Mouse (Mus musculus): ENCODE results near the gene D2hgdh. TPM values are rescaled to one million over a fixed set of nuclear protein-coding genes. Genes with fewer than 3 reads are reported as not detected.

Gene D2hgdh
- polyA plus RNA-seq, 1 experiment from 2014 or later = 10.2 TPM

GRCm38 (mm10) chr1:93803556-93804507 is 20.9 kb upstream of the D2hgdh start, which contains the start of gene Ing5:
Gene Ing5, plus strand, starts transcription at chr1:93803965.
- H3K9me3 ChIP-seq (ENCODE audit: control insufficient read depth, low read length) = no peaks in the 10 kb centered on the region
- H3K4me1 ChIP-seq (ENCODE audit: control insufficient read depth, insufficient read depth, low read length) = peaks cover 11% of the 10 kb centered on the region
- H3K27ac ChIP-seq (ENCODE audit: low read depth, low read length) = peak within 1 kb of the TSS; percentile 85
- ATAC-seq (ENCODE audit: low FRiP score) (peak; percentile 93), DNase-seq (ENCODE audit: low spot score, missing footprints) (peak; percentile 100)
- H3K4me3 ChIP-seq (ENCODE audit: low read depth, low read length) = peak within 1 kb of the TSS; percentile 66
- peak within 1 kb of the TSS; percentile 85 for H3K4me2 ChIP-seq
- peaks cover 3% of the 10 kb centered on the region; the same call in 1 of the 2 replicates for H3K36me3 ChIP-seq (ENCODE audit: control insufficient read depth, insufficient read depth, low read length)
- under 1% methylated on average over 83 of the region's 94 CpGs for WGBS
- peak within 1 kb of the TSS; percentile 88 for H3K9ac ChIP-seq (ENCODE audit: low read length)
- no peaks in the 10 kb centered on the region for H3K27me3 ChIP-seq (ENCODE audit: control insufficient read depth, insufficient read depth, low read length)

- Histone ChIP-seq H3K4me3 (ENCODE audit: low read depth, low read length) (peak overlapping the region; percentile 66; the same call in 1 of the 2 replicates), H3K36me3 (ENCODE audit: control insufficient read depth, insufficient read depth, low read length) (peaks cover 2% of the 10 kb centered on the region; the same call in 1 of the 2 replicates), H3K4me2 (peak overlapping the region; percentile 85), H3K4me1 (ENCODE audit: control insufficient read depth, insufficient read depth, low read length) (peaks cover 11% of the 10 kb centered on the region), H3K9ac (ENCODE audit: low read length) (no peak overlapping the region), H3K27ac (ENCODE audit: low read depth, low read length) (no peak overlapping the region), H3K9me3 (ENCODE audit: control insufficient read depth, low read length) (no peaks in the 10 kb centered on the region), H3K27me3 (ENCODE audit: control insufficient read depth, insufficient read depth, low read length) (no peaks in the 10 kb centered on the region)
- ATAC-seq (ENCODE audit: low FRiP score) = no peak
- DNase-seq (ENCODE audit: low spot score, missing footprints) = peak; percentile 68
- 86% methylated on average over 4 of the region's 4 CpGs for WGBS
These were observed 19.9 kb upstream of the D2hgdh start for GRCm38 (mm10) chr1:93804818-93805217.

GRCm38 (mm10) chr1:93805221-93805951 is 19.3 kb upstream of the D2hgdh start:
- ATAC-seq (ENCODE audit: low FRiP score) = no peak
- peak; percentile 73 for DNase-seq (ENCODE audit: low spot score, missing footprints)
- no peak overlapping the region for H3K27ac ChIP-seq (ENCODE audit: low read depth, low read length)
- 80% methylated on average over 5 of the region's 5 CpGs for WGBS
- no peak overlapping the region for H3K4me2 ChIP-seq
- no peaks in the 10 kb centered on the region for H3K9me3 ChIP-seq (ENCODE audit: control insufficient read depth, low read length)
- peaks cover 2% of the 10 kb centered on the region; the same call in 1 of the 2 replicates for H3K36me3 ChIP-seq (ENCODE audit: control insufficient read depth, insufficient read depth, low read length)
- no peak overlapping the region for H3K4me3 ChIP-seq (ENCODE audit: low read depth, low read length)
- H3K9ac ChIP-seq (ENCODE audit: low read length) = no peak overlapping the region
- no peaks in the 10 kb centered on the region for H3K27me3 ChIP-seq (ENCODE audit: control insufficient read depth, insufficient read depth, low read length)
- H3K4me1 ChIP-seq (ENCODE audit: control insufficient read depth, insufficient read depth, low read length) = peaks cover 11% of the 10 kb centered on the region

GRCm38 (mm10) chr1:93808871-93809270 is 15.8 kb upstream of the D2hgdh start:
- ATAC-seq (ENCODE audit: low FRiP score) (no peak), DNase-seq (ENCODE audit: low spot score, missing footprints) (no peak)
- 96% methylated on average over 4 of the region's 4 CpGs for WGBS
- H3K9ac ChIP-seq (ENCODE audit: low read length) = no peak overlapping the region
- no peak overlapping the region for H3K4me2 ChIP-seq
- H3K27ac ChIP-seq (ENCODE audit: low read depth, low read length) = no peak overlapping the region
- H3K27me3 ChIP-seq (ENCODE audit: control insufficient read depth, insufficient read depth, low read length) = no peaks in the 10 kb centered on the region
- no peaks in the 10 kb centered on the region for H3K9me3 ChIP-seq (ENCODE audit: control insufficient read depth, low read length)
- H3K4me1 ChIP-seq (ENCODE audit: control insufficient read depth, insufficient read depth, low read length) = 0 out of 2 replicates have a peak, but pooled peaks cover 2% of the 10 kb centered on the region
- H3K4me3 ChIP-seq (ENCODE audit: low read depth, low read length) = no peak overlapping the region
- H3K36me3 ChIP-seq (ENCODE audit: control insufficient read depth, insufficient read depth, low read length) = peaks cover 13% of the 10 kb centered on the region

- H3K4me2 ChIP-seq = no peak overlapping the region
- no peak overlapping the region for H3K4me3 ChIP-seq (ENCODE audit: low read depth, low read length)
- DNase-seq (ENCODE audit: low spot score, missing footprints) (no peak), ATAC-seq (ENCODE audit: low FRiP score) (no peak)
- no peak overlapping the region for H3K27ac ChIP-seq (ENCODE audit: low read depth, low read length)
- H3K27me3 ChIP-seq (ENCODE audit: control insufficient read depth, insufficient read depth, low read length) = no peaks in the 10 kb centered on the region
- H3K36me3 ChIP-seq (ENCODE audit: control insufficient read depth, insufficient read depth, low read length) = peaks cover 15% of the 10 kb centered on the region
- H3K9me3 ChIP-seq (ENCODE audit: control insufficient read depth, low read length) = no peaks in the 10 kb centered on the region
- 91% methylated on average over 3 of the region's 3 CpGs for WGBS
- H3K4me1 ChIP-seq (ENCODE audit: control insufficient read depth, insufficient read depth, low read length) = no peaks in the 10 kb centered on the region
- H3K9ac ChIP-seq (ENCODE audit: low read length) = no peak overlapping the region
These were observed 14.7 kb upstream of the D2hgdh start for GRCm38 (mm10) chr1:93810011-93810410.

- Histone ChIP-seq H3K4me1 (ENCODE audit: control insufficient read depth, insufficient read depth, low read length) (no peaks in the 10 kb centered on the region), H3K27me3 (ENCODE audit: control insufficient read depth, insufficient read depth, low read length) (no peaks in the 10 kb centered on the region), H3K36me3 (ENCODE audit: control insufficient read depth, insufficient read depth, low read length) (peaks cover 24% of the 10 kb centered on the region), H3K4me2 (no peak overlapping the region), H3K9ac (ENCODE audit: low read length) (no peak overlapping the region), H3K4me3 (ENCODE audit: low read depth, low read length) (no peak overlapping the region), H3K27ac (ENCODE audit: low read depth, low read length) (no peak overlapping the region), H3K9me3 (ENCODE audit: control insufficient read depth, low read length) (no peaks in the 10 kb centered on the region)
- DNase-seq (ENCODE audit: low spot score, missing footprints) (no peak), ATAC-seq (ENCODE audit: low FRiP score) (no peak)
- WGBS = 93% methylated on average over 8 of the region's 8 CpGs
These were observed 13.1 kb upstream of the D2hgdh start for GRCm38 (mm10) chr1:93811495-93812039.

GRCm38 (mm10) chr1:93817823-93818532 is 6.7 kb upstream of the D2hgdh start:
- Histone ChIP-seq H3K4me1 (ENCODE audit: control insufficient read depth, insufficient read depth, low read length) (no peaks in the 10 kb centered on the region), H3K9ac (ENCODE audit: low read length) (no peak overlapping the region), H3K4me3 (ENCODE audit: low read depth, low read length) (no peak overlapping the region), H3K9me3 (ENCODE audit: control insufficient read depth, low read length) (no peaks in the 10 kb centered on the region), H3K4me2 (no peak overlapping the region), H3K36me3 (ENCODE audit: control insufficient read depth, insufficient read depth, low read length) (peaks cover 36% of the 10 kb centered on the region), H3K27ac (ENCODE audit: low read depth, low read length) (no peak overlapping the region), H3K27me3 (ENCODE audit: control insufficient read depth, insufficient read depth, low read length) (no peaks in the 10 kb centered on the region)
- DNase-seq (ENCODE audit: low spot score, missing footprints) (no peak), ATAC-seq (ENCODE audit: low FRiP score) (no peak)
- 93% methylated on average over 8 of the region's 8 CpGs for WGBS

- H3K27me3 ChIP-seq (ENCODE audit: control insufficient read depth, insufficient read depth, low read length) = no peaks in the 10 kb centered on the region
- H3K36me3 ChIP-seq (ENCODE audit: control insufficient read depth, insufficient read depth, low read length) = peaks cover 31% of the 10 kb centered on the region
- ATAC-seq (ENCODE audit: low FRiP score) = no peak
These were observed 6.0 kb upstream of the D2hgdh start for GRCm38 (mm10) chr1:93818722-93819121.

More at GRCm38 (mm10) chr1:93818722-93819121, 6.0 kb upstream of the D2hgdh start:
- DNase-seq (ENCODE audit: low spot score, missing footprints) = no peak
- WGBS = 84% methylated on average over 7 of the region's 7 CpGs
- no peak overlapping the region for H3K27ac ChIP-seq (ENCODE audit: low read depth, low read length)
- H3K9me3 ChIP-seq (ENCODE audit: control insufficient read depth, low read length) = no peaks in the 10 kb centered on the region
- H3K9ac ChIP-seq (ENCODE audit: low read length) = no peak overlapping the region
- H3K4me3 ChIP-seq (ENCODE audit: low read depth, low read length) = no peak overlapping the region
- H3K4me2 ChIP-seq = no peak overlapping the region
- no peaks in the 10 kb centered on the region for H3K4me1 ChIP-seq (ENCODE audit: control insufficient read depth, insufficient read depth, low read length)

Measured in midbrain, embryonic 11.5 days (tissue).